Mouse (Mus musculus) activated CD4-positive, CD25-positive, alpha-beta regulatory T cell, adult 4 months (primary cell): ENCODE results near the gene 4930519P11Rik. TPM values are rescaled to one million over a fixed set of nuclear protein-coding genes. Genes with fewer than 3 reads are reported as not detected.

Experiments used
- polyA plus RNA-seq, 2 experiments: library from polyadenylated mRNA; unstranded; fragments of 100-300 nt; shearing (Covaris generic); gene quantifications; one replicate each; pipeline ENCODE4 v1.2.1; 2017

The 4930519P11Rik gene
- polyA plus RNA-seq, 2 experiments from 2014 or later: not detected

Other genes starting within 250 kb of the 4930519P11Rik start
- gene Cdk5rap1, start 240.4 kb downstream of the 4930519P11Rik start, polyA plus RNA-seq: 10 to 100 TPM; 37.5 to 67.2 TPM
- gene Snta1, start 205.3 kb downstream of the 4930519P11Rik start, polyA plus RNA-seq: not detected
- gene Cbfa2t2, start 177.0 kb downstream of the 4930519P11Rik start, polyA plus RNA-seq: 10 to 100 TPM; 19.7 to 21.8 TPM
- gene 1700003F12Rik, start 66.4 kb downstream of the 4930519P11Rik start, polyA plus RNA-seq: not detected
- not detected for gene Actl10, start 61.7 kb downstream of the 4930519P11Rik start, polyA plus RNA-seq
- 1 to 10 TPM in 1 of 2 experiments, under 1 TPM in 1; 0.27 to 1.4 TPM for gene Necab3, start 54.5 kb downstream of the 4930519P11Rik start, polyA plus RNA-seq
- 1 to 10 TPM in 1 of 2 experiments, under 1 TPM in 1; 0.91 to 2.3 TPM for gene E2f1, start 43.5 kb downstream of the 4930519P11Rik start, polyA plus RNA-seq
- 10 to 100 TPM; 20.5 to 23.2 TPM for gene Pxmp4, start 9.7 kb downstream of the 4930519P11Rik start, polyA plus RNA-seq
- under 1 TPM; 0.37 to 0.73 TPM for gene Zfp341, start 140 bp downstream of the 4930519P11Rik start, polyA plus RNA-seq
- gene Chmp4b, start 38.3 kb upstream of the 4930519P11Rik start, polyA plus RNA-seq: 1 to 10 TPM; 5.9 to 6.3 TPM
- gene Gm14214, start 156.6 kb upstream of the 4930519P11Rik start, polyA plus RNA-seq: 1 to 10 TPM in 1 of 2 experiments, not detected in 1; 1.4 TPM
- gene Raly, start 177.7 kb upstream of the 4930519P11Rik start, polyA plus RNA-seq: 10 to 100 TPM; 10.4 to 19.3 TPM
- not detected for gene a, start 178.0 kb upstream of the 4930519P11Rik start, polyA plus RNA-seq